Mouse (Mus musculus): ENCODE data around the gene Gpc1. TPM values are rescaled to one million over a fixed set of nuclear protein-coding genes. Genes with fewer than 3 reads are reported as not detected.

The Gpc1 gene
- polyA plus RNA-seq (2015; fragmentation: Nextera tagmentation; extraction: Ambion mirVana), result 59.4 and 64.3 TPM in 2 replicates

- ATAC-seq (ENCODE audit: low read depth), result peak; percentile 80
- H3K4me3 ChIP-seq, result peak within 1 kb of the TSS; percentile 92
- peak within 1 kb of the TSS; percentile 70 for H3K4me2 ChIP-seq
- peak within 1 kb of the TSS; percentile 93 for H3K27ac ChIP-seq (replicated peaks)
- H3K36me3 ChIP-seq, result 0 out of 2 replicates have a peak, but pooled peaks cover 11% of the 10 kb centered on the region
- peaks cover 45% of the 10 kb centered on the region for H3K4me1 ChIP-seq (replicated peaks)
- WGBS, result under 1% methylated on average over 78 of the region's 99 CpGs
- peak within 1 kb of the TSS; percentile 97 for H3K9ac ChIP-seq
- H3K9me3 ChIP-seq, result no peaks in the 10 kb centered on the region
- peaks cover 22% of the 10 kb centered on the region for H3K27me3 ChIP-seq
Measured at GRCm38 (mm10) chr1:92831188-92832001, at the start of gene Gpc1. TSS of gene Gpc1 (plus strand) at chr1:92831645.

- Histone ChIP-seq H3K4me3 (no peak overlapping the region), H3K4me2 (no peak overlapping the region), H3K4me1 (replicated peaks) (peaks cover 4% of the 10 kb centered on the region; the same call in 1 of the 2 replicates), H3K9ac (no peak overlapping the region), H3K36me3 (no peaks in the 10 kb centered on the region), H3K27ac (replicated peaks) (no peak overlapping the region), H3K9me3 (no peaks in the 10 kb centered on the region), H3K27me3 (no peaks in the 10 kb centered on the region)
- 88% methylated on average over 4 of the region's 4 CpGs for WGBS
- ATAC-seq (ENCODE audit: low read depth), result no peak
Measured at GRCm38 (mm10) chr1:92781862-92782261, 49.6 kb upstream of the Gpc1 start.

DNA sequence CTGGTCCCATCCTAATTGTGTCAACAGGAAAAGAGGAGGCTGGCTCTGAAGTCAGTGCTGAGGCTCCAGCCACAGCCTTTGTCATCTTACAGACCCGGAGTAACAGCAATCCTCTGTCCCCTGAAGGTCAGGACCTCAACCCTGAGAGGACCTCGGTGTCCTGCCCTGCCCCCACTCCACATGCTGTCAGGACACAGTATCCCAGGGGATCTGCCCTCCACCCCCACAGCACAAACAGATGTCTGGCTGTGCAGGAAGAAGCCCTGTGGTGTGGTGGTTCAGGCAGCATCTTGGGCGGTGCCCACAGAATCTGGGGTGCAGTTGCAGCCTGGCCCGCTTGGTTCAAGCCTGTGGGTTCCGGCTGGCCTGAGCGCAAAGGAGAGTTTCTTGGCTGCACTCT lies 48.9 kb upstream of the Gpc1 start:
- H3K27me3 ChIP-seq, result no peaks in the 10 kb centered on the region
- 71% methylated on average over 6 of the region's 6 CpGs for WGBS
- ATAC-seq (ENCODE audit: low read depth), result no peak
- H3K9me3 ChIP-seq, result no peaks in the 10 kb centered on the region
- H3K36me3 ChIP-seq, result no peaks in the 10 kb centered on the region
- H3K4me3 ChIP-seq, result no peak overlapping the region
- no peak overlapping the region for H3K27ac ChIP-seq (replicated peaks)
- peaks cover 12% of the 10 kb centered on the region for H3K4me1 ChIP-seq (replicated peaks)
- H3K4me2 ChIP-seq, result no peak overlapping the region
- H3K9ac ChIP-seq, result no peak overlapping the region

- Histone ChIP-seq H3K4me1 (replicated peaks) (peaks cover 30% of the 10 kb centered on the region), H3K4me3 (no peak overlapping the region), H3K27ac (replicated peaks) (no peak overlapping the region), H3K4me2 (no peak overlapping the region), H3K9me3 (no peaks in the 10 kb centered on the region), H3K36me3 (no peaks in the 10 kb centered on the region), H3K9ac (no peak overlapping the region), H3K27me3 (no peaks in the 10 kb centered on the region)
- ATAC-seq (ENCODE audit: low read depth), result no peak
- 50% methylated on average over 8 of the region's 8 CpGs for WGBS
Measured at GRCm38 (mm10) chr1:92787221-92787620, 44.2 kb upstream of the Gpc1 start.

DNA sequence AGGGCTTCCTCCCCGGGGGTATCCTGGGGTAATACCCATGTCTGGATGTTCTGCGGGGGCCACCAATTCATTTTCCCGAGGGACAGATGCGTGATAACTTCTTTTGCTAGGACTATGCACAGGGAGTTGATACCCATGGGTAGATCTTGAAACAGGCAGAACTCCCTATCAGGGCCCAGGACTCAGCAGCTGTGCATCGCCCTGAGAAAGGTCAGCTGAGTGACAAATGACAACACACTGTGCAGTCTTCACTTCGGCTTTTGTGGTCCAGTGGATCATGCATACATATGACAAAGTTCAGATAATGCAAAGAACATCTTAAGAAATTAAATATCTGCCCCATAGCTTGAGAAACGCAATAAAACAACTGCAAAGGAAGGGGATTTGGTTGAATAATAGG lies 43.4 kb upstream of the Gpc1 start:
- ATAC-seq (ENCODE audit: low read depth), result no peak
- no peak overlapping the region for H3K9ac ChIP-seq
- no peaks in the 10 kb centered on the region for H3K27me3 ChIP-seq
- 85% methylated on average over 7 of the region's 7 CpGs for WGBS
- no peaks in the 10 kb centered on the region for H3K9me3 ChIP-seq
- no peak overlapping the region for H3K27ac ChIP-seq (replicated peaks)
- H3K36me3 ChIP-seq, result no peaks in the 10 kb centered on the region
- H3K4me2 ChIP-seq, result no peak overlapping the region
- peaks cover 27% of the 10 kb centered on the region for H3K4me1 ChIP-seq (replicated peaks)
- H3K4me3 ChIP-seq, result no peak overlapping the region

DNA sequence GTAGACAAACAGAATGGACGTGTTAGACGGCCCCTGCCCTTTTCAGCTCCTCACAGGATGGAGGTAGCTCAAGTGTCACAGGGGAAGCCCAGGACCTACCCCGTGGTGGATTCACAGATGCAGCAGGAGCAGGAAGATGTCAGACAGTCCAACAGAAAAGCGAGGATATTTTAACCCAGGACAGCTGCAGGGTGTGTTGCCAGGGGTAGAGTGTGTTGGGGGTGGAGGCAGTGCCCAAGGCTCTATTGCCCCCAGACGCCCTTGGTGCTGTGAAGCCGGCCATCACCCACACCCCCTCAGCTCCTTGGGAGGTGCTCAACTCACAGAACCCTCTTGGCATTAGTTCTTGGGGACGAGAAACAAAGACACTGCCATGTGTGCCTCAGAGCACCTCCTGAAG lies 40.8 kb upstream of the Gpc1 start:
- Histone ChIP-seq H3K9ac (0 out of 2 replicates have a peak overlapping the region, but pooled peaks have one; percentile 52), H3K27me3 (no peaks in the 10 kb centered on the region), H3K36me3 (no peaks in the 10 kb centered on the region), H3K4me1 (replicated peaks) (peaks cover 27% of the 10 kb centered on the region), H3K9me3 (no peaks in the 10 kb centered on the region), H3K27ac (replicated peaks) (no peak overlapping the region), H3K4me3 (no peak overlapping the region), H3K4me2 (peak overlapping the region; percentile 27)
- no peak for ATAC-seq (ENCODE audit: low read depth)
- 31% methylated on average over 7 of the region's 7 CpGs for WGBS

DNA sequence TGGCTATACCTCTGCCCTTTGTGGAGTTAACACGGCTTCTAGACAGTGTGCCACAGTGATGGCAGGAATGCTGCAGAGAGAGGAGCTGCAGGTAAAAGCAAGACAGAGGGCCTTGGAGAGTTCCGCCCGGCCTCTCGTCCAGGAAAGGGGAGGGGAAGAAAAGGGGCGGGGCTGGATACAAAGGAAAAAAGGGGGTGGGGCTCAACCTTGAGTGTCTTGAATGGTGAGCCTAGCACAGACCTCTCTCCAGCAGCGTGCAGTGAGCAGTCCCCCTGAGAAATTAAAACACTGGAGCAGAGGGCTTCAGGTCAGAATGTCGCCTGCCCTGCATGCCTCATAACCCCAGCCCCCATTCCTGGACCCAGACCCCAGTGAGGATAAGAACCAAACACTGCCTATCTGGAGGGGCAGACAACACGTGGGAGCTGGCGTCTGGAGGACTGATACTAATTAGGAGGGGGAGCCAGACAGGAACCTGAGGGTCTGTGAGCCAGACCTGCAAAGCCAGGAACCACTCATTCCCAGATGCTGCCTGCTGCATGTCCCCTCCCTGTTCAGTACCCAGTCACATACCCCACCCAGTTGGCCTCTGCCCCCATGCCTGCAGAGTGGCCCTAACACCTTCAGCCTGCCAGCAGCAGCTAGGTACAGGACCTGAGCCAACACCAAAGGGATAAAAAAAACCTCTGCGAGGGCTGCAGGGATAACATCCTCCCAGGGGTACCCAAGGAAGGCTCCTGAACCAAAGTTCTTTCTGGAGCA lies 40.2 kb upstream of the Gpc1 start:
- WGBS, result 7% methylated on average over 9 of the region's 10 CpGs
- Histone ChIP-seq H3K27ac (replicated peaks) (no peak overlapping the region), H3K4me3 (no peak overlapping the region), H3K4me2 (peak overlapping the region; percentile 27), H3K9ac (peak overlapping the region; percentile 52), H3K27me3 (no peaks in the 10 kb centered on the region), H3K9me3 (no peaks in the 10 kb centered on the region), H3K36me3 (no peaks in the 10 kb centered on the region), H3K4me1 (replicated peaks) (peaks cover 27% of the 10 kb centered on the region)
- ATAC-seq (ENCODE audit: low read depth), result peak; percentile 52; the same call in 1 of the 2 replicates

DNA sequence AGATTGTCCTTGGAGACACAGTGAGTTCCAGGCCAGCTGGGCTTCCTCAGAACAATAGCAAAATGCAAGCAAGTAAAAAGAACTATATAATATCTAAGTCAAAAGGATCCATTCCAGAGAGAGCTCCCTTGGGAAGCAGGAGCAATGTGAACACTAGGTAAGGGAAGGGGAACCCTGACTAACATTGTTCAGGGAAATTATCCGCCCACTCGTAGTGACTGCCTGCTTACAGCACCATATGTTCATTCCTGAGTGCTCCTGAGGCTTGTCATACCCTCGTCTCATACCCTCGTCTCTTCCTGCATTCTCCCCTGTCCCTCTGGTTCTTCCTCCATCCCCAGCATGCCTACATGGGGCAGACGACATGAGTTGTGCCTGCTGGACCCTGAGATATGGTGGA lies 37.7 kb upstream of the Gpc1 start:
- Histone ChIP-seq H3K27ac (replicated peaks) (no peak overlapping the region), H3K9ac (no peak overlapping the region), H3K9me3 (no peaks in the 10 kb centered on the region), H3K4me1 (replicated peaks) (peaks cover 17% of the 10 kb centered on the region), H3K36me3 (no peaks in the 10 kb centered on the region), H3K4me3 (no peak overlapping the region), H3K27me3 (no peaks in the 10 kb centered on the region), H3K4me2 (no peak overlapping the region)
- WGBS, result 67% methylated on average over 5 of the region's 5 CpGs
- ATAC-seq (ENCODE audit: low read depth), result no peak

- no peak overlapping the region for H3K4me3 ChIP-seq
- no peak for ATAC-seq (ENCODE audit: low read depth)
- H3K27ac ChIP-seq (replicated peaks), result no peak overlapping the region
- H3K4me2 ChIP-seq, result no peak overlapping the region
- H3K27me3 ChIP-seq, result no peaks in the 10 kb centered on the region
- 77% methylated on average over 2 of the region's 2 CpGs for WGBS
- no peak overlapping the region for H3K9ac ChIP-seq
- H3K36me3 ChIP-seq, result no peaks in the 10 kb centered on the region
- no peaks in the 10 kb centered on the region for H3K9me3 ChIP-seq
- no peaks in the 10 kb centered on the region for H3K4me1 ChIP-seq (replicated peaks)
Measured at GRCm38 (mm10) chr1:92798425-92798824, 33.0 kb upstream of the Gpc1 start.

DNA sequence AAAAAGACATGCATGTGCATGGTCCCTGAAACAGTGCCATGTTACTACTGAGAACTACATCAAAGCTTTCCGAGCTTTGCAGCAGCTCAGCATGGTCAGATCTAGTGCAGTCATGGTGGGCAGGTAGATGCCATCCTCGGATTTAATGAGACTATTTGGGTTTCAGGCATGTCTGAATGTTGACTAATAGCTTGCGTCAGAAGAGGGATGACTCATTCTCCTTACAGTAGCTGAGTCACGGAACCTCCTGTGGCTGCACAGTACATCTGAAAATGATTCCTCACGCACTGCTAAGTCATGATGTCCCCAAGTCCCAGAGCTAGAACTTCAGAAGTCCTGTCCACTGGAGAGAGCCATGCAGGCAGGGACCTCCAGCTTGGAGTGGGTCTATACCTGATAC lies 31.8 kb upstream of the Gpc1 start:
- no peak for ATAC-seq (ENCODE audit: low read depth)
- no peak overlapping the region for H3K27ac ChIP-seq (replicated peaks)
- no peaks in the 10 kb centered on the region for H3K4me1 ChIP-seq (replicated peaks)
- H3K36me3 ChIP-seq, result no peaks in the 10 kb centered on the region
- H3K27me3 ChIP-seq, result no peaks in the 10 kb centered on the region
- 85% methylated on average over 5 of the region's 5 CpGs for WGBS
- no peak overlapping the region for H3K4me3 ChIP-seq
- no peaks in the 10 kb centered on the region for H3K9me3 ChIP-seq
- H3K9ac ChIP-seq, result no peak overlapping the region
- H3K4me2 ChIP-seq, result no peak overlapping the region

DNA sequence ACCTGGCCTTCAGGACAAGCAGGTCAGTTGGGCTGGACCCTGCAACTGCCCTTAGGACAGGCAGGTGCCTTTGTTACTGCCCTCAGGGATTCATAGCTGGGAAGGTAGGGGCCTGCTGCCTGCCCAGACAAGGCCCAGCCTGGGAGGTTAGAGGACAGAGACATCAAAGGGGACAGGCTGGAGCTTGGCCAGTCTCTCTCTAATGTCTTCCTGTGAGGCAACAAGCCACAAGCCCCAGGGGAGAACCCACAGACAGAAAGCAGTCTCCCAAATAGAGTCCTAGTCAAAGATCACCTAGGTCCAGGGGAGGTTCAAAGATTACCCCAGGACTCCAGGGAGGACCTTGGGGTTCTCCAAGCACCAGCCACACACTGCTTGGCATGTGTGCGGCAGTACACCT lies 29.1 kb upstream of the Gpc1 start:
- H3K36me3 ChIP-seq, result no peaks in the 10 kb centered on the region
- WGBS, result 93% methylated on average over 1 of the region's 1 CpGs
- no peak for ATAC-seq (ENCODE audit: low read depth)
- H3K27ac ChIP-seq (replicated peaks), result no peak overlapping the region
- H3K4me3 ChIP-seq, result no peak overlapping the region
- no peaks in the 10 kb centered on the region for H3K27me3 ChIP-seq
- H3K4me2 ChIP-seq, result no peak overlapping the region
- no peak overlapping the region for H3K9ac ChIP-seq
- no peaks in the 10 kb centered on the region for H3K4me1 ChIP-seq (replicated peaks)
- no peaks in the 10 kb centered on the region for H3K9me3 ChIP-seq

DNA sequence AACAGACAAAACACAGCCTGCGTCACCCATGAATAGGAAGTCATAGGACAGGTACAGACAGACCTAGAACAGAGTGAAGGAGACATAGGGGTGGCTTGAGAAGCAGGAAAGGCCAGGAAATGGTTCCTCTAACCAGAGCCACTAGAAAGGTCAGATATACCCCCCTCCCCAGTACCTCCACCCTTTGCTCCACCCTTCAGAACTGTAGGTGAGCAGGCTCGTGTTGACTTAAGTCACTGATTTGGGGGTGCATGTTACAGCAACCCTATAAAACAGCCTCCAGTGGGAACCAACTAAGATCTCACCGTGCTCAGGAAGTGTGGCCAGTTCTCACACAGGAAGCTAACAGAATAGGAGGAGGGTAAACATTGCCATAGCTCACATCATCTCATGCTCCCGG lies 28.1 kb upstream of the Gpc1 start:
- Histone ChIP-seq H3K9me3 (no peaks in the 10 kb centered on the region), H3K4me1 (replicated peaks) (no peaks in the 10 kb centered on the region), H3K9ac (no peak overlapping the region), H3K36me3 (no peaks in the 10 kb centered on the region), H3K27me3 (no peaks in the 10 kb centered on the region), H3K27ac (replicated peaks) (no peak overlapping the region), H3K4me3 (no peak overlapping the region), H3K4me2 (no peak overlapping the region)
- no peak for ATAC-seq (ENCODE audit: low read depth)
- 85% methylated on average over 4 of the region's 4 CpGs for WGBS

Data from neural tube, embryonic 13.5 days (tissue).